Mouse (Mus musculus) hematopoietic stem cell, adult 5-6 weeks (primary cell): ENCODE results near the gene Peak1. TPM values are rescaled to one million over a fixed set of nuclear protein-coding genes. Genes with fewer than 3 reads are reported as not detected.

ENCODE experiments used
- ATAC-seq, 2 experiments: fragments of 125-278 bp in 1 of 2; replicated peaks in 1 of 2; 2 replicates each; pipeline ENCODE4 v1.8.0; 2016 to 2017; ENCODE audit warnings: inconsistent platforms in 2 of 2, mild to moderate bottlenecking in 2 of 2, moderate number of reproducible peaks in 2 of 2, low read depth in 1 of 2, moderate TSS enrichment in 1 of 2; ENCODE audit not compliant: low FRiP score in 2 of 2, poor library complexity in 2 of 2, severe bottlenecking in 2 of 2, insufficient read depth in 1 of 2, low TSS enrichment in 1 of 2
- total RNA-seq: library from RNA; stranded (forward); fragments of 172-1452, 232-1000 nt; gene quantifications from 2 replicates; pipeline ENCODE4 v1.2.3, GENCODE M21; 2017

The Peak1 gene
- total RNA-seq, 1 experiment from 2014 or later, result 31.5 TPM

DNA sequence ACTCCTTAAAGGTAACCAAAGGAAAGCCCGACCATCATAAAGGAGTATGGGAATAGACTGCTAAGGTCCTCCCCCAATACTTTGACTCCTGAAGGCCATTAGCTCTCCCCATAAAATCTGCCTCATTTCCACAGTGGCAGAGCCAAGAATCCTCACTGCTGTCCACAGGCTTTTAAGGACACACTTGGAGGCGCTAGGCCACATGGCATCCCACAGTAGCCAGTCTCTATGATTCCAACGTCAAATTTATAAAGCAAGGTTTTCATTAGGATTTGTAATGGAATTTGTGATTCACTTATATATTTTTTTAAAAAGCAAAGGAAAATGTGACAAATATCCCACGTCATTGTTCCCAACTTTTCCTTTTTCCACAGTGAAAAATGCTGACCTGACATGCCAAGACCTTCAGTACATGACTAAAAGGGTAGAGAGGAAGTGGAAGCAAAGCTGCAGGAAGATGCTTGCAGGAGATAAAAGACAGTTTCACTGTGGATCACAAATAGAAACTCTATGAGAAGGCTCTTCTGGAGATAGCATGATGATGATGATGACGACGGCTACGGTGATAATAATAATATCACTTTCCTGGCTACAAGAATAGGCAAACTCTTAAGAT lies 151.6 kb downstream of the Peak1 start:
- ATAC-seq, result no peak

DNA sequence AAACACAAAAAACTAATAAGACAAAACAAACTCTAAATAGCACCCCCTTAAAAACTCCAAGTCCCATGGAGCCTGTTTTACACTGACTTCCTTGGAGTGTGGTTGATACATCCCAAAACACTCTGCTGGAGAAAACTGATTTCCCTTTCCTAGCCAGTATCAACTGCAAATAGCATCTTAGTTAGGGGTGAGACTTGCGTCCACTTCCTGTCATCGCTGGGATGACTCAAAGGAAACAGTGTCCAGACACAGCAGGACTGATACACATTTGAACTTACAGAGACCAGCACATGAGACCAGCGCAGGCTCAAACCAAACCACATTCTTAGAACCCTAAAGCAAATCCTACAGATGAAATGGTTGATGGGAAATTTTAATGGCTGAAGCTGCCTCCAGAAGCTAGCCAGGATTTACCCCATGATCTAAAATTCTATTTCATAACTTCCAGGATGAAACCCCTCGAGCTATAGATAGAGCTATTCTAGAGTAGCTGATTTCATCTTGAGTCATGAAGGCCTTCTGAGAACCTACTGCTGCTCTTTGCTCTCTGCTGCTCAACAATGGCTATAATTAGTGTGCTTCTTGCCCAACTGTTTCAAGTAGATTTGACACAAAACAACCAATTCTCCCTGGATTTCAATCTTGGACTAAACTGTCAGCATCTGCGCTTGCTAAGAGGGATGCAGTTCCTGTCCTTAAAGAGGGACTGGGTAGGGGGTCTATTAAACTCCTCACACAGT lies 152.2 kb downstream of the Peak1 start:
- no peak for ATAC-seq

DNA sequence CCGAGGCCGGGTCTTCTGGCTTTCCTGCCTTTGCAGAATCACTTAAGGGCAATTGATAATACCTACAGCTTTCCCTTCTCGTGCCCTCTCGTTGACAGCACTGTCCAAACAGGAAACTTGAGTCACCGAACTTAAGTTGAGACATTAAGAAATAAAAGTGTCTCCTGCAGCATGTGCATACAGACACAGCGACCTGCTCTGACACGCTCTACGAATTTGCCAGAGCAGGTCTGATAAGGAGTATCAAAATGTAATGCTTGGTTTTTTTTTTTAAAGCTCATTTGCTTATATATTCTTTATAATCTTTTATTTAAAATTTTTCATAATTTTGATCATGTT lies 152.9 kb downstream of the Peak1 start:
- peak in 1 of 2 experiments; percentile 9; a peak in 1 of 4 replicates for ATAC-seq

DNA sequence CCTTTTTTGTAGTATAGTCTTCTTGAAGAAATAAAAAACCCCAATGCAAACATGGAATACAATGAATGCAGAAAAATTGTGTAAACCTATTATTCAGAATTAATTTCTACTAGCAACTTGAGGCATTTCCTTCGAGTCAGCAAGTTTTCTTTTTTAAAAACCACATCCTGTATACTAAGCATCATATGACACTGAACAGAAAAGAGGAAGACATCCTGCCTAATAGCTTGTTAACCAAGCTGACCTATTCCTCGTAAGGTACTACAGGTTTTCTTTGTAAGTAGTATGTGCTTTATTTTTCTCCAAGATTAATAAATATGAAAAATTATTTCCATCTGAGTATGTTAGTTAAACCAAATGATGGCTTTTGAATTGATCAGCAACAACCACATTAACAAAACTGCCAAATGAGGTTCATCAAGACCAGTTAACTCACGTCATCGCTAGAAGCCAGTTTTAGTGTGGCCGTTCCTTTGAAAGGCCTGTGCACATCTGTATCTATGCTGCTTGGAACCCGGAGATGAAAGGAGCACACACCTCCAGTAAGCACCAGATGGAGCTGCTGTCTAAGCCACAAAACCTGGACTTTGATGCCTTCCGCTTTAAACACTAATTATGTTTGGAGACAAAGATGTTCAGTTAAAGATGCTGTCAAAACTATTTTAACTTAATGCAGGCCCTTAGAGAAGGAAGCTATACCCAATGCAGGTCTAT lies 153.4 kb downstream of the Peak1 start:
- ATAC-seq, result peak; percentile 68 to 70

DNA sequence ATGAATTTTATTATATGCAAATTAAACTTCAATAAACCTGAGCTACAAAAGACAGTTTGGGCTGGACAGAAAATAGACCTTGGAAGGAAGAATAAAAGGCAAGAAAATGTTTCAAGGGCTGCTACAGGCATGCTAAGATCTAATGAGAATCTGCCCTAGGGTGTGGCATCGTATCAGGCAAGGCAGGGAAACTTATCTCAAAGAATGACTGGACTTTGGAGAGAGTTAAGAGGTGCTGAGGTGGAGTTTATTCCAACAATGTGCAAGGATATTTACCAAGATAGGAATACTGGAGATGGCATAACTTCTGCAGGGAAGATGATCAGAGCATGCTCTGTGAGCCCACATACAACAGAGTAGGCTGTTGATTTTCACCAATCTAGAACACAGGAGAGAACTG lies 154.8 kb downstream of the Peak1 start:
- ATAC-seq, result no peak

DNA sequence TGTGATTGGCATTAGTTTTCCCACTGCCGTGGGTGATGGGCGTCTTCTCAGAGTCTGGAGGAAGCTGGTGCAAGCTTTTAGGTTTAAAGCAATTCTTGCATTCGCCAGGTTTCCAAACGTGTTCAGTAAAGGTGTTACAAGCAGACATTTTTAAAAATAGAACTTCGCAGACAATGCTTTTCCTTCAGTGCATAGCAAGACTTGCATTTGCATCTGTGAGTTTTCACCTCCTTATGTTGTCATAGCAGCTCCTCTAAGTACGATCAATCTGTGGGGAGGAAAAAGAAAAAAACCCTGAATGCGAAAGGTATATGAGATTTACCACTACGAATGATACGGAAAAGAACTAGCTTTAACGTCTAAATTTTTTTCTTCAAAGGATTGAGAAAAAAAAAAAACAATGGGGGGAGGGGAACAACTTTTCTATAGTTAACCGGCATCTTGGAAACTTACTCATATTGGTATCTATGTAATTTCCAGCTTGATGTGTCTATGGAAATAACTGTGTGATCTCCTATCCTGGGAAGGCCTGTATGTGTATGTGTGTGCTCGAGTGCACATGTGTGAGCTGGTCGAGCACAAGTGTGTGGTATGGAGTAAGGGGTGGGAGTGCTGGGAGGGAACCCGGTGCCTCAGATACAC lies 157.3 kb downstream of the Peak1 start:
- ATAC-seq, result peak in 1 of 2 experiments; percentile 46; a peak in 2 of 4 replicates

DNA sequence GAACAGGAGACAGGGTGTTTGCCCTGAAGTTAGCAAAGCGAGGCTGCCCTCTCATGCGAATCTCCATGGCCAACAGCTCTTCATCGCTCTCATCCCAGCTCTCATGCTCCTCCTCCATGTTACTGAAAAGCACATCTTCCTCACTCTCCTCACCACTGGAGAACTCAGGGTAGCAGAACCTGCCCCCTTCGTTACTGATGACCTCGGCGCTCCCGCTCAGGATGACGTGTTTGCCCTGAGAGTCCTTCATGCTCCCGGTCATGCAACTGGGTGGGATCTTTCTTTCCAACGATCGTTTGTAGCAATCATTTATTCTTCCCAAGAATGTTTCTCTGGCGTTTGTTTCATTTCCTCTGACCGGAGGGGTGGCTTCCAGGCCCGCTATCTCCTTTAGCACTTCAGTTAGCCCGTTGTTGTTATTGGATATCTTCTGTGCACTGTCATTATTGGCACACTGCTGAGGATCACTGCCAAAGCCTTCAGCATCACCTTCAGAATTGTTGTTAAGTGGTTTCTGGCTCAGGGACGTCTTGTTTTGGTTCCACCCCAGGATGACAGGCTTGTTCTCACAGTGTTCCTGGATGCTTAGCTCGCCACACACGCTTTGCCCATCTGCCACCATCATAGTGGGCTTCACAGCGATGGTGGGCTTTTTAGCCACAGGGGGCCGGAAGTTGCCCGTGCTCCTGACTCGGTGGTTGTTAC lies 157.9 kb downstream of the Peak1 start:
- no peak for ATAC-seq

DNA sequence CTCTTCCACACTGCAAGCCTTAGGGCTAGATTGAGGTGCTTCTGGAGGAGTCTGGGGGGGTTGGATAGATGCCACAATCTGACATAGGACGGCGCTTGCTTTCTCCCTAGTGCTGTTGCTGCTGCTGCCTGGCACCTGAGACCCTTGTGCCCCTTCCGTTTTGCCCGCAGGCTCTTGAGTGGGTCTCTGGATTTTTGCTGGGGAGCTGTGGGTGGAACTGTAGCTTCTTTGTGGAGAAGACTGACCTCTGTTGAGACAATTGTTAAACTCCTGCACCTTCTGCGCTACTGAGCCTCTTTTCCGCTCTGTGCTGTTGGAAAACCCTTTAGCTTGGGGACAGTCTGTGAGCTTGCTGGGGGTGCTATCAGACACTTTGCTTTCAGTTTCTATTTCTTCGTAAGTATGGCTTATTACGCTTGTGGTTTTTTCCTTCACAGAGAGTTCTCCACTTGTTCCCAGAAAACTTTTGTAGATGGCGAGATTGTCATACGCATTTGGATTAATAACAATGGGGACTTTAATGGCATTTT lies 159.5 kb downstream of the Peak1 start:
- ATAC-seq, result 0 out of 4 replicates have a peak, but pooled peaks of 1 of the 2 experiments have one; percentile 42

DNA sequence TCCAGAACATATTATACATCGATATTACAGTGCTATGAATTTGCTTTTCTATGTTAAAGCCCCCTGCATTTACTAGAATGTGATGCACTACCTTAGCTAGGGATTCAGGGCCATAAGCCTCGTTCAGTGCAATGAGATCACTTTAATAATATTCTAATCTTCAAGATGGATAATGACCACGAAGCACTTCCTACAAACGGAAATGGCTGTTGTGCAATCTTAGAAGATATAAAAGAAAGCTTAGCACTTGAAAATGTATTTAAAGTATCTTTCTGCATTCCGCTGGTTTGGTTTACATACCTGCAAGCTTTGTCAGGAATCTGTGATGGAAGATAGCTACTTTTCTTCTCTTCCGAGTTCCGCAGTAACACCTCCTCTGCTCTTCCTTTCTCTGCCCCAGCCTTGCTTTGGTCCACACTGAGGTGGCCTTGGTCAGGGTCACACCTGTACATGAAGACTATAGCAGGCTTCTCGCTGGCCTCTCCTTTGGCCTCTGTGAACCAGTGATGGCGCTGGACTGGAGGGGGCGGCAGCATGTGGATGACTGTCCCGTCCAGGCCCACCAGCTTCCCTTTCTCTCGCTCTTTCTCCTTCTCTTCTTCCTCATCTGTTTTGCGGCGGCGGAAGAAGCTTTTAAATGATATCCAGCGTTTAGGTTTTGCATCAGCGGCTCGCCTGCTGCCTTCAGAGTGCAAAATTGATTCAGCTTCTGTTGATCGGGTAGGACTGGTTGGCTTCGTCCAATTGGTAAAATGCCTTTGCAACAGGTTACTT lies 160.5 kb downstream of the Peak1 start:
- no peak for ATAC-seq

DNA sequence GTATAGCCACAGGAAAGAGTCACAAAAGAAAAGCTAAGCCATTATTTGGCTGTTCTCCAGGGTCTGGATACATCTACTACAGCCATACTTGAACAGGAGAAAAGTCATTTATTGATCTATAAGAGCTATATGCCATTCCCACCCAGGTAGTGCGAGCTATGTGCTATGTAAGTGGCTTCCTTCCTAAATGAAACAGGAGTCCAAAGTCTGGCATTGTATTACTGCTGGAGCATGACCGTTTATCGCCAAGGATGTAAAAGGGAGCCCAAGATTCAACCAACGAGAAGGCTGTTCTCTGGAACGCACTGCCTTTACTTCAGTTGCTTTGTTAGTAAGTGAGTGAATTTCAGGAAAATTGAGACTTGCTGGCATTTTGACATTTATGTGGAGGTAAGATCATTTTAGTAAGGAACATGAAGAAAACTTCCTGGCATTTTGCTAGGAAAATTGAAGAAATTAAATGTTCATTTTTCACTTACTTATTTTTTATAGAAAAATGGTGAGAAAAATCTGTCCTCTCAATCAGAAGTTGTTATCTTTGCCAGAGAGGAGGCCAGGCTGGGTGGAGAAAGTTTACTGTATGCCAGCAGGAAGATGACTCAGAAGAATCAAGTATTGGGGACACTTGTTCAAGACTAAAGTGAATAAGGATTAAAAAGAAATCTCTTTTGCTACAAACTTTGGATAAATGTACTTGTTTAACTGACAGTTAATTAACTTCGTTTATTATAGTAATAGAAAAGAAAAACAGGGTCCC lies 162.0 kb downstream of the Peak1 start:
- ATAC-seq, result no peak

DNA sequence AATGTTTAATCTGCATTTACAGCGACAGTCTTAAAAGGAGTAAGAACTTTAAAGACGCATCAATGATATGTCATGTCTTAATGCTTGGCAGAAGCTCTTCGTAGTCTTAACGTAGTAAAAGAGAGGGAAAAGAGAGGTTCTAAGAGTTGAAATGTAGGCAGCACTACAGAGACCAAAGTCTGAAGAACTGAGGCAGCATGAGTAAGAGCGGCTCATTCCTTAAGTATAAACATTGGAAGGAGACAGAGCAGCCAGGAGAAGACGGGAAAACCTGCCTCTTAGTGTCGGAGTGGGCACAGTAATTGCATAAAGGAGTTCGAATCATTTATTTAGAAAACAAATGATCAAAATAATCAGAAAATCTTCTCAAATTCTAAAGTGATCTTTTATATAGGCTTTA lies 173.5 kb downstream of the Peak1 start:
- ATAC-seq, result no peak

DNA sequence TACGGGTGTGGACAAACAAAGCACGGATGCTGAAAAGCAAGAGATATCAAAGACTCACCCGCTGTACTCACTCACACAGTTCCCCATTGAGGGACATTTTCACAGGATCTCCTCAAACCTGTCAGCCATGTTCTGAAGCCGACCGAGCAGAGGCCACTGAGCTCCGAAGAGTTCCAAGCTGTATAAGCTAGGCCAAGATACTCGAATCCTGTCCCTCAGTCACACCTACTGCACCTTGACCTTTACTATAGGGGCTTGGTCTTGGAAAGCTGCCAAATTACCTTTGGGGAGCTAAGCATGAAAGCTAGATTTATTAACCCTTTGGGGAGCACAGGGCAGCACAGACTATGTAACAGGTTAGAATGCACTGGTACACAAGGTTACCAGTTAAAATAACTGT lies 174.0 kb downstream of the Peak1 start:
- no peak for ATAC-seq

DNA sequence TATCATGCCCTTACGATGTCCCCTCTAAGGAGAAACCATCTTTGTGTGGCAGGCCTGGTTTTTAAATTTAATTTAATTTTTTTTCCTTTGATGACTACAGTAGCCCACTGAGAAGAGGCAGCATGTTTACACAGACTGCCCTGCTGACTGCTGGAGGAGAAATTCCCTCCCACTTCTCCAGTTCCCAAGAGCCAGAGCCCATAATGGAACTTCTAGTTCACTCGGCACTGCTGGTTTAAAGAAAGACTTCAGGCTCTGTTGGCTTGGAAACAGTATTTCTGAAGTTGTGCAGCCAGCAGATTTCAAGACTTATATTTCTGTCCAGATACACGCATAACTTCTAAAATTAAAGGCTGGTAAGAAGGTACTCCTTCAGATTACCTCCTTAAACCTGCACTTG lies 175.2 kb downstream of the Peak1 start:
- no peak for ATAC-seq

DNA sequence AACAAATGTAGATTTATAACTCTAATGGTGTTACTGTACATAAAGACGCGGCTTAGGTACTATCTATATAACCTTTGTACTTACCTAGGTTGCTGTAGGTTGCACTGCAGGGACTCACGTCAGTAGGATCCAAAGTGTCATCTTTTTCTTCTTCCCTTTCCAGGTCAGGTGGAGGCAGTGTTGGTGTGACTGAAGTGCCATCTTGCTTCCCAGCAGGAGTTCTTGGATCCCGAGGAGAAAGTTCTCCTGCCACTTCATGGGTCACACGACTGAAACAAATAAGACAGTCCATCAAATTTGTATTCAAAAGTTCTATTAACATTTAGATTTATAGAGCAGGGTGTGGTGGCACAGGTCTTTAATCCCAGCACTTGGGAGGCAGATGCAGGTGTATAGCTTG lies 176.8 kb downstream of the Peak1 start:
- no peak for ATAC-seq

DNA sequence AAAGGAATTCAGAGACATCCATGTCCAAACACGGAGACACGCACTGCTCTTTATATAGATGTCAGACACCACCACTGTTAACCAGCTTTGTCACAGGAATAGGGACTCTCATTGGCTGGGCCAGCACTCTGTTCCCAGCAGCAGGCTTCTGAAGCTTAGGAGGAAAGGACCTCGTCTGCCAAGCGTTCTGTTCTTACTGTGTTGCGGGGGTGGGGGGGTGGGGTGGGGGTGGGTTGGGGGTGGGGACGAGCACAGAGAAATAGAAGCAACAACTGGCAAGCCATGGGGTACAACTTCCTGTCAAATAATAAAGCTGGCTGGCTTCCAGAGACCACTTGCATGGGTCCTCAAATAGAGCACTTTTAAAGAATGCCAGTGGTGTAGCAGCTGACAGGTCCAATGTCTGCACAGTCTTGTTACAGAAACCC lies 182.0 kb downstream of the Peak1 start:
- no peak for ATAC-seq

DNA sequence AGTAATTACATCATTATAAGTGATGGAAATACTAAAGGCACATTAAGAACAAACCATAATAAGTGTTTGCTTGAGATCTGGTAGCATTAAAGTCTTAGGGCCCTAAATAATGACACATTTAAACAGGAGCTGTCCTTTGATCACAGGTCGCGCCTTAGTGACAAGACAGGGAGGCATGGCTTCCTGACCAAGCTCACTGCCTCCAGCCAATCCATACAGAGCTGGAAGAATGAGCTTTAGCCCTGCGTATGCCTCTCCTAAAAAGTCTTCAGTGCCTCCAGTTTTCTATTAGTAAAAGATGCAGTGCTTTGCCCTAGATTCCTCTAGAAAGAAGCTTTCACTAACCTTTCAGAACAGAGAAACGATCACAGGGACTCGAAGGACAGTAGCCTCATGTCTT lies 182.6 kb downstream of the Peak1 start:
- no peak for ATAC-seq
